Mouse (Mus musculus): ENCODE data around the gene Zbtb18.

Zbtb18 gene

GRCm38 (mm10) chr1:177484280-177484679 lies 42.1 kb downstream of the Zbtb18 start:
- no peak for DNase-seq

- no peak for DNase-seq
These were observed 42.5 kb downstream of the Zbtb18 start for GRCm38 (mm10) chr1:177484680-177485079.

- DNase-seq, result no peak
These were observed 47.7 kb downstream of the Zbtb18 start for GRCm38 (mm10) chr1:177489844-177490243.

GRCm38 (mm10) chr1:177490808-177491207 lies 48.7 kb downstream of the Zbtb18 start:
- DNase-seq, result no peak

GRCm38 (mm10) chr1:177491280-177491679 lies 49.1 kb downstream of the Zbtb18 start:
- DNase-seq, result no peak

GRCm38 (mm10) chr1:177494306-177494705 lies 52.2 kb downstream of the Zbtb18 start:
- no peak for DNase-seq

GRCm38 (mm10) chr1:177494913-177495542 lies 52.9 kb downstream of the Zbtb18 start:
- DNase-seq, result no peak

Data from liver (tissue).